Mouse (Mus musculus) stomach, embryonic 16.5 days (tissue): ENCODE data around the gene Slc26a3. TPM values are rescaled to one million over a fixed set of nuclear protein-coding genes. Genes with fewer than 3 reads are reported as not detected.

ENCODE experiments used
- ATAC-seq: fragments of 200-750 bp; cut with Nextera tagmentation; 2 replicates; pipeline ENCODE4 v1.8.0; 2017; ENCODE audit warnings: moderate number of reproducible peaks, moderate TSS enrichment; ENCODE audit not compliant: insufficient read depth, low FRiP score
- H3K27ac ChIP-seq: fragments of 300-500 bp; sonication (generic); 2 replicates; pipeline ENCODE4 v1.5.1; 2014; ENCODE audit warnings: low read length
- H3K27me3 ChIP-seq: fragments of 300-500 bp; sonication (generic); 2 replicates; pipeline ENCODE4 v1.6.1; 2014; ENCODE audit warnings: low read length, control low read depth, mixed read lengths; ENCODE audit not compliant: control insufficient read depth, insufficient read depth
- H3K36me3 ChIP-seq: fragments of 300-500 bp; sonication (generic); 2 replicates; pipeline ENCODE4 v1.6.1; 2014; ENCODE audit warnings: low read length; ENCODE audit not compliant: control insufficient read depth, insufficient read depth
- H3K4me1 ChIP-seq: fragments of 300-500 bp; sonication (generic); 2 replicates; pipeline ENCODE4 v1.6.1; 2014; ENCODE audit warnings: low read length, control low read depth, mixed read lengths; ENCODE audit not compliant: control insufficient read depth, insufficient read depth
- H3K4me2 ChIP-seq: fragments of 300-500 bp; sonication (generic); 2 replicates; pipeline ENCODE4 v1.6.1; 2014; ENCODE audit warnings: low read depth, low read length, mixed read lengths
- H3K4me3 ChIP-seq: fragments of 300-500 bp; sonication (generic); replicated peaks from 2 replicates; pipeline ENCODE4 v1.5.1; 2014; ENCODE audit warnings: mild to moderate bottlenecking, low read length
- H3K9ac ChIP-seq: fragments of 300-500 bp; sonication (generic); 2 replicates; pipeline ENCODE4 v1.6.1; 2014; ENCODE audit warnings: low read length
- H3K9me3 ChIP-seq: fragments of 300-500 bp; sonication (generic); replicated peaks from 2 replicates; pipeline ENCODE4 v1.6.1; 2016; ENCODE audit warnings: low read length, control low read depth; ENCODE audit not compliant: control insufficient read depth
- WGBS: fragments of 180-500 bp; shearing (Covaris S2); extraction: QIAGEN DNeasy Blood & Tissue Kit; methylation state at CpG from one replicate; pipeline ENCODE4 v1.1.7; 2014; 5-methylcytosine and 5-hydroxymethylcytosine counted together
- polyA plus RNA-seq: library from polyadenylated mRNA; unstranded; fragments of >200 nt; fragmentation: Nextera tagmentation; extraction: Ambion mirVana; gene quantifications from 2 replicates; pipeline ENCODE4 v1.2.1, GENCODE M21; 2015

Gene Slc26a3
- polyA plus RNA-seq, 1 experiment from 2014 or later = 4.9 TPM

DNA sequence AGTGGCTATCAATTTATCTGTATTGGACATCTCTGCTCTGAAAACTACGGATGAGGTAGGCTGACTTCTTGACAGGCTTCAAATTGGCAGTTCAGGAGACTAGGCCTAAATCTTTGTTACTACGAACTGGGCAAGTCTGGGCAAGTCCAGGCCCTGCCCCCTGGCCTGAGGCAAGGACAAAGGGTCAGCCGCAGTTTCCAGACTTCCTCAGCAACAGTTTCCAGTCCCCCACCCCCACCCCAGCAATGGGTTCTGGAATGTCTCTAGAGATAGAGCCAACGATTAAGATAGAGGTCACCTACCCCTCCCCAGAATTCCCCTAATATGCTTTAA is 15.4 kb upstream of the Slc26a3 start:
- WGBS = 68% methylated on average over 4 of the region's 4 CpGs
- Histone ChIP-seq H3K4me2 (no peak overlapping the region), H3K9ac (no peak overlapping the region), H3K4me1 (peaks cover 11% of the 10 kb centered on the region; the same call in 1 of the 2 replicates), H3K4me3 (no peak overlapping the region), H3K27ac (no peak overlapping the region), H3K9me3 (no peaks in the 10 kb centered on the region), H3K36me3 (no peaks in the 10 kb centered on the region), H3K27me3 (no peaks in the 10 kb centered on the region)
- no peak for ATAC-seq

GRCm38 (mm10) chr12:31376326-31376950 is 14.2 kb upstream of the Slc26a3 start:
- no peaks in the 10 kb centered on the region for H3K36me3 ChIP-seq
- WGBS = 9% methylated on average over 13 of the region's 13 CpGs
- peaks cover 14% of the 10 kb centered on the region; the same call in 1 of the 2 replicates for H3K4me1 ChIP-seq
- ATAC-seq = no peak
- H3K27me3 ChIP-seq = no peaks in the 10 kb centered on the region
- no peaks in the 10 kb centered on the region for H3K9me3 ChIP-seq
- H3K4me2 ChIP-seq = peak overlapping the region; percentile 53
- H3K27ac ChIP-seq = no peak overlapping the region
- peak overlapping the region; percentile 19; the same call in 1 of the 2 replicates for H3K9ac ChIP-seq
- H3K4me3 ChIP-seq = peak overlapping the region; percentile 28

GRCm38 (mm10) chr12:31377241-31377640 is 13.4 kb upstream of the Slc26a3 start:
- Histone ChIP-seq H3K4me2 (no peak overlapping the region), H3K27ac (no peak overlapping the region)

DNA sequence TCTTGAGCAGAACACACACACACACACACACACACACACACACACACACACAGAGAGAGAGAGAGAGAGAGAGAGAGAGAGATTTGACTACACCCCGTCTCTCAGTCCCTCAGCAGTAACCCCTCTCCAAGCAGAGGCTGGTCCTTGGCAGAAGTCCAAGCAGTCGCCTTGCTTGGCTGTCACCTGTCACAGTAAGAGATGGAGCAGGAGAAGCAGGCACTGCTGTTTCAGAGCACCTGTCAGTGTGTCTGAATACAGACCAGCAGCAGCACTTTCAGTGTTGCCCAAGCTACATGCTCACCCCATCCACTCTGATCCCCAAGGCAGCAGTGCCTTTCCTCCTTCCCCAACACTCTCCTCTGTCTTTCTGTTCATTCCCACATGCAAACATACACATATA is 9.8 kb upstream of the Slc26a3 start:
- no peaks in the 10 kb centered on the region for H3K27me3 ChIP-seq
- no peak overlapping the region for H3K4me2 ChIP-seq
- H3K4me1 ChIP-seq = peaks cover 10% of the 10 kb centered on the region; the same call in 1 of the 2 replicates
- H3K9me3 ChIP-seq = no peaks in the 10 kb centered on the region
- 0 out of 2 replicates have a peak overlapping the region, but pooled peaks have one; percentile 18 for H3K27ac ChIP-seq
- no peaks in the 10 kb centered on the region for H3K36me3 ChIP-seq
- 0 out of 2 replicates have a peak, but pooled peaks have one; percentile 33 for ATAC-seq
- no peak overlapping the region for H3K4me3 ChIP-seq
- 4% methylated on average over 2 of the region's 2 CpGs for WGBS
- H3K9ac ChIP-seq = no peak overlapping the region

More at GRCm38 (mm10) chr12:31377241-31377640, 13.4 kb upstream of the Slc26a3 start:
- Histone ChIP-seq H3K36me3 (no peaks in the 10 kb centered on the region), H3K4me3 (no peak overlapping the region), H3K27me3 (no peaks in the 10 kb centered on the region), H3K9me3 (no peaks in the 10 kb centered on the region), H3K9ac (no peak overlapping the region), H3K4me1 (peaks cover 14% of the 10 kb centered on the region; the same call in 1 of the 2 replicates)
- WGBS = 71% methylated on average over 11 of the region's 11 CpGs
- no peak for ATAC-seq

GRCm38 (mm10) chr12:31382451-31382850 is 8.2 kb upstream of the Slc26a3 start:
- Histone ChIP-seq H3K4me2 (no peak overlapping the region), H3K27ac (no peak overlapping the region), H3K4me1 (peaks cover 3% of the 10 kb centered on the region; the same call in 1 of the 2 replicates), H3K36me3 (no peaks in the 10 kb centered on the region), H3K9me3 (no peaks in the 10 kb centered on the region), H3K9ac (no peak overlapping the region), H3K4me3 (no peak overlapping the region), H3K27me3 (no peaks in the 10 kb centered on the region)
- WGBS = 36% methylated on average over 2 of the region's 2 CpGs
- peak; percentile 56; the same call in 1 of the 2 replicates for ATAC-seq

- no peaks in the 10 kb centered on the region for H3K9me3 ChIP-seq
- H3K27ac ChIP-seq = no peak overlapping the region
- no peak overlapping the region for H3K4me2 ChIP-seq
- H3K36me3 ChIP-seq = no peaks in the 10 kb centered on the region
- H3K4me1 ChIP-seq = no peaks in the 10 kb centered on the region
- H3K9ac ChIP-seq = no peak overlapping the region
- H3K27me3 ChIP-seq = no peaks in the 10 kb centered on the region
- ATAC-seq = no peak
- WGBS = 15% methylated on average over 3 of the region's 3 CpGs
- H3K4me3 ChIP-seq = no peak overlapping the region
Observed at GRCm38 (mm10) chr12:31387303-31387702, 3.4 kb upstream of the Slc26a3 start.

GRCm38 (mm10) chr12:31391696-31392095 is 1.0 kb downstream of the Slc26a3 start:
- Histone ChIP-seq H3K27me3 (no peaks in the 10 kb centered on the region), H3K4me3 (no peak overlapping the region), H3K27ac (no peak overlapping the region), H3K9me3 (no peaks in the 10 kb centered on the region), H3K9ac (no peak overlapping the region), H3K36me3 (no peaks in the 10 kb centered on the region), H3K4me1 (no peaks in the 10 kb centered on the region), H3K4me2 (no peak overlapping the region)
- no peak for ATAC-seq
- 93% methylated on average over 12 of the region's 12 CpGs for WGBS

- Histone ChIP-seq H3K36me3 (no peaks in the 10 kb centered on the region), H3K27ac (no peak overlapping the region), H3K4me2 (no peak overlapping the region), H3K9ac (no peak overlapping the region), H3K4me1 (no peaks in the 10 kb centered on the region), H3K9me3 (no peaks in the 10 kb centered on the region), H3K27me3 (no peaks in the 10 kb centered on the region), H3K4me3 (no peak overlapping the region)
- no peak for ATAC-seq
- 89% methylated on average over 1 of the region's 1 CpGs for WGBS
Observed at GRCm38 (mm10) chr12:31395895-31396294, 5.2 kb downstream of the Slc26a3 start.

DNA sequence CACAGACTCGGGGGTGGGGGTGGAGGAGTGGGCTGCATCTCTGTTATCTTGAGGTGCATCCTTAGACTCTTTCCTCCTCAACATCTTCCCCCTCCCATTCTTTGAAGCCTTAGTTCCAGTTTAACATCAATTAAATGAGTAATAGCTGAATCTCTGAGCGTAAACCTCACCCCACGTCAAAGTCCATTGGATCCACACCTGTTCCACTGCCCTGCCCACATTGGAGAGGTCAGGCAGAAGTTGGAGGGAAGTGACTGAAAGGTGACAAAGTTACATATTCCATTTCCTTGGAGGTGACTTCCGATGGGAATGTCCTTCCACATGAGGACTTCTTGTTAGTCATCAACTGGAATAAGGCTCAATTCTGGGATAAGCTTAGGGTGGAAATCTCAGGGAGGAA is 7.0 kb downstream of the Slc26a3 start:
- 84% methylated on average over 4 of the region's 4 CpGs for WGBS
- H3K9me3 ChIP-seq = no peaks in the 10 kb centered on the region
- no peak overlapping the region for H3K27ac ChIP-seq
- ATAC-seq = no peak
- no peak overlapping the region for H3K4me2 ChIP-seq
- no peaks in the 10 kb centered on the region for H3K36me3 ChIP-seq
- H3K27me3 ChIP-seq = no peaks in the 10 kb centered on the region
- H3K4me3 ChIP-seq = no peak overlapping the region
- no peak overlapping the region for H3K9ac ChIP-seq
- no peaks in the 10 kb centered on the region for H3K4me1 ChIP-seq
